Mouse (Mus musculus) cerebellum, postnatal 25 days (tissue): ENCODE measurements at regions not wholly inside any gene's neighbourhood (a gene's known extent, or its start where the extent isn't known, plus 50 kb on each side); places are given as distances from the start of the nearest gene placed in this dataset.

Experiments
- DNase-seq, 2 experiments: peaks; one replicate each; pipeline ENCODE4 v3.0.0; 2021; ENCODE audit warnings: mixed read lengths in 2 of 2

- DNase-seq: no peak
Observed at GRCm38 (mm10) chr1:137212856-137213255, 252.6 kb upstream of the Nr5a2 start.

- no peak for DNase-seq
Observed at GRCm38 (mm10) chr1:137204371-137204770, 244.1 kb upstream of the Nr5a2 start.

GRCm38 (mm10) chr1:137203512-137203911 is 243.3 kb upstream of the Nr5a2 start:
- no peak for DNase-seq

- DNase-seq: no peak
Observed at GRCm38 (mm10) chr1:137200931-137201330, 240.7 kb upstream of the Nr5a2 start.

- no peak for DNase-seq
Observed at GRCm38 (mm10) chr1:137195962-137196361, 235.7 kb upstream of the Nr5a2 start.

GRCm38 (mm10) chr1:137195065-137195620 is 234.9 kb upstream of the Nr5a2 start:
- DNase-seq: no peak

- no peak for DNase-seq
Observed at GRCm38 (mm10) chr1:137178231-137178630, 218.0 kb upstream of the Nr5a2 start.

GRCm38 (mm10) chr1:137176696-137177095 is 216.4 kb upstream of the Nr5a2 start:
- DNase-seq: no peak

GRCm38 (mm10) chr1:137174081-137174480 is 213.8 kb upstream of the Nr5a2 start:
- DNase-seq: no peak

GRCm38 (mm10) chr1:137172128-137172527 is 211.9 kb upstream of the Nr5a2 start:
- no peak for DNase-seq

GRCm38 (mm10) chr1:137171451-137171850 is 211.2 kb upstream of the Nr5a2 start:
- no peak for DNase-seq

GRCm38 (mm10) chr1:137147891-137148290 is 187.6 kb upstream of the Nr5a2 start:
- DNase-seq: no peak

GRCm38 (mm10) chr1:137141879-137142570 is 181.8 kb upstream of the Nr5a2 start:
- no peak for DNase-seq

- no peak for DNase-seq
Observed at GRCm38 (mm10) chr1:137141372-137141771, 181.1 kb upstream of the Nr5a2 start.

- DNase-seq: no peak
Observed at GRCm38 (mm10) chr1:137136156-137136555, 175.9 kb upstream of the Nr5a2 start.

GRCm38 (mm10) chr1:137133734-137134133 is 173.5 kb upstream of the Nr5a2 start:
- no peak for DNase-seq

- DNase-seq: no peak
Observed at GRCm38 (mm10) chr1:137130264-137130663, 170.0 kb upstream of the Nr5a2 start.

GRCm38 (mm10) chr1:137129116-137129515 is 168.9 kb upstream of the Nr5a2 start:
- DNase-seq: no peak

GRCm38 (mm10) chr1:137117866-137118265 is 157.6 kb upstream of the Nr5a2 start:
- no peak for DNase-seq

- DNase-seq: no peak
Observed at GRCm38 (mm10) chr1:137106444-137106843, 146.2 kb upstream of the Nr5a2 start.

GRCm38 (mm10) chr1:137091762-137092161 is 131.5 kb upstream of the Nr5a2 start:
- no peak for DNase-seq

- DNase-seq: no peak
Observed at GRCm38 (mm10) chr1:137088148-137088547, 127.9 kb upstream of the Nr5a2 start.

GRCm38 (mm10) chr1:137086766-137087165 is 126.5 kb upstream of the Nr5a2 start:
- no peak for DNase-seq

- DNase-seq: no peak
Observed at GRCm38 (mm10) chr1:137083500-137083899, 123.3 kb upstream of the Nr5a2 start.
